Mouse (Mus musculus): ENCODE results near the gene Gm2832. TPM values are rescaled to one million over a fixed set of nuclear protein-coding genes. Genes with fewer than 3 reads are reported as not detected.
"Not testable (repeated sequence)": the region's sequence is repeated elsewhere in the genome, so short reads cannot be mapped to it uniquely, and the experiment has no call there.

The Gm2832 gene
- total RNA-seq (2017), result not detected in 2 replicates

DNA sequence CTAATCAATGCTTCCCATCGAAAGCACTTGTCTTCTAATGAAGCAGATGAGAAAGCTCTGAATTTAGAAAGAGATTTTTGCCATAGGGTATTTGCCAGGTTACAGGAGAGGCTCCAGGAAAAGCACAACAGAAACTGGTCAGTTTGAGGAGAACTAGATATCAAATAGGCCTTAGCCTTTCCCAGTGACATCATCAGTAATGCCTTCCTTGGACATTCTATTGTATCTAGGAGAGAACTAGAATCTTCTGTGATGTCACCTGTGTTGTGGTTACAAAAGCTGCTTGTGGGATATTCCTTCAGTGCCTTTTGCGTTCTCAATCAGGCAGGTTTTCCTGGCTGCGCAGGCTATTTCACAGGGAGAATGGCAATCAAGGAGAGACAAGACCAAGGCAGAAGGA is at the start of gene Gm2832:
Gene Gm2832, plus strand, starts transcription at position 301 of the 400 bp plus-strand sequence.
- ATAC-seq (replicated peaks; ENCODE audit: low read depth, poor library complexity, severe bottlenecking), result not testable (repeated sequence)

- not testable (repeated sequence) for ATAC-seq (replicated peaks; ENCODE audit: low read depth, poor library complexity, severe bottlenecking)
Observed at GRCm38 (mm10) chr14:41263296-41263695, 15.3 kb upstream of the Gm2832 start.

- ATAC-seq (replicated peaks; ENCODE audit: low read depth, poor library complexity, severe bottlenecking), result not testable (repeated sequence)
Observed at GRCm38 (mm10) chr14:41263853-41264755, 14.5 kb upstream of the Gm2832 start.

- ATAC-seq (replicated peaks; ENCODE audit: low read depth, poor library complexity, severe bottlenecking), result not testable (repeated sequence)
Observed at GRCm38 (mm10) chr14:41264756-41265566, 13.6 kb upstream of the Gm2832 start.

DNA sequence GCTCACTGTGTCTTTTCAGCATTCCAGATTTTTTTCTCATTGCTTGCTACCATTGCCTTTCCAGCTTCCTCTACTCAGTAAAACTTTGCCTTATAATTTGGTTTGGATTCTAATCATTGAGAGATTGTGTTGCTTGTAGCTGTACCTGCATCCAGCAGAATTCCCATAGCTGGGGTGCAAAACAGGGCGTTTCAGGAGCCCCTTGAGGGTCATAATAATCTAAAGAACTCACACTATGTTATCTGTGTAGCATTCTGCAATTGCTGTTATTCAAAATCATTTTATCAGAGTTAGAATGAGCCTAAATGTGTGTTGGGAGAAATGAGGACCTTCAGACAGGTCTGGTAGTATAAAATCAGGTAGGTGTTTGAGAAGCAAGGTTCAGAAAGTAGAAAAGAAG is 7.4 kb downstream of the Gm2832 start:
- not testable (repeated sequence) for ATAC-seq (replicated peaks; ENCODE audit: low read depth, poor library complexity, severe bottlenecking)

Other genes starting within 250 kb of the Gm2832 start
- not detected in 2 replicates for gene Dydc2, start 209.6 kb upstream of the Gm2832 start, total RNA-seq (2017)
- gene Dydc1, start 205.9 kb upstream of the Gm2832 start, total RNA-seq (2017), result not detected in 2 replicates
- not detected in 2 replicates for gene Mat1a, start 173.8 kb upstream of the Gm2832 start, total RNA-seq (2017)
- not detected in 2 replicates for gene Sftpa1, start 147.0 kb upstream of the Gm2832 start, total RNA-seq (2017)
- not detected in 2 replicates for gene Mbl1, start 127.3 kb upstream of the Gm2832 start, total RNA-seq (2017)
- gene Sftpd, start 93.7 kb upstream of the Gm2832 start, total RNA-seq (2017), result not detected in 2 replicates
- gene Gm5798, start 69.8 kb downstream of the Gm2832 start, total RNA-seq (2017), result not detected in 2 replicates
- not detected in 2 replicates for gene Gm7945, start 107.6 kb downstream of the Gm2832 start, total RNA-seq (2017)
- not detected in 2 replicates for gene Gm6482, start 129.5 kb downstream of the Gm2832 start, total RNA-seq (2017)
- not detected in 2 replicates for gene Gm7954, start 174.7 kb downstream of the Gm2832 start, total RNA-seq (2017)
- not detected in 2 replicates for gene Gm3486, start 210.7 kb downstream of the Gm2832 start, total RNA-seq (2017)

All from common myeloid progenitor, adult 5-6 weeks (primary cell).